Mouse (Mus musculus) myocyte (in vitro differentiated cells): ENCODE measurements at regions not wholly inside any gene's neighbourhood (a gene's known extent, or its start where the extent isn't known, plus 50 kb on each side); places are given as distances from the start of the nearest gene placed in this dataset.

Experiments
- CEBPB ChIP-seq: IDR thresholded peaks from 2 replicates; pipeline ENCODE4 v1.6.1; 2011; ENCODE audit warnings: mild to moderate bottlenecking, moderate library complexity; ENCODE audit not compliant: poor library complexity, insufficient read depth, severe bottlenecking
- E2F4 ChIP-seq: IDR thresholded peaks from one replicate; pipeline ENCODE4 v1.6.1; 2011; ENCODE audit warnings: mild to moderate bottlenecking, control low read depth, moderate library complexity; ENCODE audit not compliant: insufficient read depth
- MAX ChIP-seq: IDR thresholded peaks from one replicate; pipeline ENCODE4 v1.6.1; 2011; ENCODE audit warnings: low read depth, mild to moderate bottlenecking, control low read depth
- POLR2A ChIP-seq: IDR thresholded peaks from one replicate; pipeline ENCODE4 v1.6.1; 2011; ENCODE audit warnings: low read depth, mild to moderate bottlenecking, control low read depth, moderate library complexity; ENCODE audit not compliant: insufficient read length
- POLR2AphosphoS2 ChIP-seq: IDR thresholded peaks from one replicate; pipeline ENCODE4 v1.6.1; 2011; ENCODE audit warnings: low read depth, control low read depth; ENCODE audit not compliant: insufficient read length
- TCF12 ChIP-seq: IDR thresholded peaks from one replicate; pipeline ENCODE4 v1.6.1; 2011; ENCODE audit warnings: mild to moderate bottlenecking, control low read depth; ENCODE audit not compliant: poor library complexity, insufficient read depth, severe bottlenecking
- USF1 ChIP-seq: IDR thresholded peaks from one replicate; pipeline ENCODE4 v1.6.1; 2011; ENCODE audit warnings: low read depth, mild to moderate bottlenecking, control low read depth, moderate library complexity

DNA sequence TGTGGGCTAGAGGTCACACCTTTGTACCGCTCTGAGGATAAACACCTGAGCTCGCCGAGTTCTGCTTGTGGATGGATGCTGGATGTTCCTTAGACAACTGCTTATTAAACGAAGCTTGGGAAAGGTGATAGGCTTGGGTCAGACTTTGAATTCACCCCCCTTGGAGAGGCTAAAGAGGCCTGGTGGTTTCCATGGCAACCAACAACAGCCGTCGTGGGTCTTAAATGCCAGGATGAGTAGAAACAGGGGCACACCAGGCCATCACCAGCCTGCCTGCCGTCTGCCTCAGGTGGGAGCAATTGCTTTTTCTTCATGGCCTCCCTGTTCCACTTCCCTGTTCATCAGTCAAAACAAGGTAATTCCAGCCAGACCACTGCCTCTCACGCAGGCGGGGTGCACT is 504.1 kb downstream of the Tbc1d22a start:
- TF ChIP-seq POLR2AphosphoS2 (no peak), USF1 (no peak), POLR2A (no peak), MAX (no peak), TCF12 (no peak), CEBPB (no peak), E2F4 (no peak)
